Mouse (Mus musculus) midbrain, postnatal 0 days (tissue): ENCODE data around the gene Gm20708. TPM values are rescaled to one million over a fixed set of nuclear protein-coding genes. Genes with fewer than 3 reads are reported as not detected.
A peak's percentile ranks its signal among the peaks of the same experiment; 100 is the strongest.

ENCODE experiments used
- ATAC-seq: fragments of 200-750 bp; cut with Nextera tagmentation; 2 replicates; pipeline ENCODE4 v1.8.0; 2017; ENCODE audit warnings: moderate number of reproducible peaks, mild to moderate bottlenecking, moderate TSS enrichment, moderate library complexity; ENCODE audit not compliant: low FRiP score
- DNase-seq: peaks from one replicate; pipeline ENCODE4 v3.0.0-alpha.2; 2015; ENCODE audit warnings: low spot score
- H3K27ac ChIP-seq: fragments of 300-500 bp; sonication (generic); 2 replicates; pipeline ENCODE4 v1.5.1; 2014; ENCODE audit warnings: low read depth, mild to moderate bottlenecking, low read length, mixed read lengths
- H3K27me3 ChIP-seq: fragments of 300-500 bp; sonication (generic); 2 replicates; pipeline ENCODE4 v1.6.1; 2014; ENCODE audit warnings: low read length, control low read depth, mixed read lengths; ENCODE audit not compliant: insufficient read depth
- H3K36me3 ChIP-seq: fragments of 300-500 bp; sonication (generic); 2 replicates; pipeline ENCODE4 v1.6.1; 2014; ENCODE audit warnings: low read length, control low read depth, mixed read lengths; ENCODE audit not compliant: insufficient read depth
- H3K4me1 ChIP-seq: fragments of 300-500 bp; sonication (generic); 2 replicates; pipeline ENCODE4 v1.6.1; 2014; ENCODE audit warnings: mild to moderate bottlenecking, control low read depth, antibody characterized with exemption, low read length, mixed read lengths; ENCODE audit not compliant: insufficient read depth
- H3K4me2 ChIP-seq: fragments of 300-500 bp; sonication (generic); 2 replicates; pipeline ENCODE4 v1.6.1; 2014; ENCODE audit warnings: low read depth, mild to moderate bottlenecking, low read length, mixed read lengths; ENCODE audit not compliant: poor library complexity, severe bottlenecking
- H3K4me3 ChIP-seq: fragments of 300-500 bp; sonication (generic); 2 replicates; pipeline ENCODE4 v1.5.1; 2014; ENCODE audit warnings: low read depth, mild to moderate bottlenecking, low read length, moderate library complexity
- H3K9ac ChIP-seq: fragments of 300-500 bp; sonication (generic); replicated peaks from 2 replicates; pipeline ENCODE4 v1.6.1; 2014; ENCODE audit warnings: mild to moderate bottlenecking, low read length, moderate library complexity, mixed read lengths; ENCODE audit not compliant: poor library complexity, severe bottlenecking
- H3K9me3 ChIP-seq: fragments of 300-500 bp; sonication (generic); 2 replicates; pipeline ENCODE4 v1.6.1; 2016; ENCODE audit warnings: low read length, control low read depth
- CTCF ChIP-seq: IDR thresholded peaks from 2 replicates; pipeline ENCODE4 v1.5.1; 2016; ENCODE audit warnings: antibody characterized with exemption, mild to moderate bottlenecking
- WGBS: fragments of 180-500 bp; shearing (Covaris S2); extraction: QIAGEN DNeasy Blood & Tissue Kit; methylation state at CpG from one replicate; pipeline ENCODE4 v1.1.7; 2014; 5-methylcytosine and 5-hydroxymethylcytosine counted together
- polyA plus RNA-seq: library from polyadenylated mRNA; unstranded; fragments of >200 nt; fragmentation: Nextera tagmentation; extraction: Ambion mirVana; gene quantifications from 2 replicates; pipeline ENCODE4 v1.2.1, GENCODE M21; 2015
- total RNA-seq: library from RNA; depleted of rRNA; stranded (reverse); fragments of >200 nt; gene quantifications from 2 replicates; pipeline ENCODE4 v1.2.3, GENCODE M21; 2014

The Gm20708 gene
- total and polyA plus RNA-seq, 2 experiments from 2014 or later, result 1.2 TPM; not detected in 1

- TF ChIP-seq CTCF, result no peak
- WGBS, result 28% methylated on average over 11 of the region's 11 CpGs
- DNase-seq (no peak), ATAC-seq (no peak)
- Histone ChIP-seq H3K4me1 (no peaks in the 10 kb centered on the region), H3K9ac (no peak overlapping the region), H3K27ac (no peak overlapping the region), H3K4me3 (no peak overlapping the region), H3K27me3 (peaks cover 18% of the 10 kb centered on the region), H3K9me3 (no peaks in the 10 kb centered on the region), H3K36me3 (0 out of 2 replicates have a peak, but pooled peaks cover 3% of the 10 kb centered on the region), H3K4me2 (no peak overlapping the region)
Observed at GRCm38 (mm10) chr11:117863174-117863856, 53.8 kb downstream of the Gm20708 start.

- DNase-seq (no peak), ATAC-seq (no peak)
- WGBS, result 82% methylated on average over 2 of the region's 2 CpGs
- Histone ChIP-seq H3K27ac (no peak overlapping the region), H3K36me3 (0 out of 2 replicates have a peak, but pooled peaks cover 3% of the 10 kb centered on the region), H3K4me1 (no peaks in the 10 kb centered on the region), H3K4me3 (no peak overlapping the region), H3K9ac (no peak overlapping the region), H3K27me3 (peaks cover 17% of the 10 kb centered on the region), H3K9me3 (no peaks in the 10 kb centered on the region), H3K4me2 (no peak overlapping the region)
- no peak for TF ChIP-seq CTCF
Observed at GRCm38 (mm10) chr11:117864805-117865204, 55.3 kb downstream of the Gm20708 start.

GRCm38 (mm10) chr11:117865988-117866387 is 56.5 kb downstream of the Gm20708 start:
- 13% methylated on average over 6 of the region's 6 CpGs for WGBS
- no peak overlapping the region for H3K9ac ChIP-seq
- no peak for ATAC-seq

GRCm38 (mm10) chr11:117870688-117871365 is 61.4 kb downstream of the Gm20708 start:
- ATAC-seq (peak; percentile 35; the same call in 1 of the 2 replicates), DNase-seq (peak; percentile 90)
- Histone ChIP-seq H3K27me3 (no peaks in the 10 kb centered on the region; the same call in 1 of the 2 replicates), H3K4me2 (no peak overlapping the region), H3K36me3 (0 out of 2 replicates have a peak, but pooled peaks cover 3% of the 10 kb centered on the region), H3K4me1 (no peaks in the 10 kb centered on the region), H3K9me3 (no peaks in the 10 kb centered on the region), H3K9ac (no peak overlapping the region; the same call in 1 of the 2 replicates), H3K4me3 (no peak overlapping the region), H3K27ac (no peak overlapping the region)
- TF ChIP-seq CTCF, result peak; percentile 99
- WGBS, result 33% methylated on average over 12 of the region's 12 CpGs

More at GRCm38 (mm10) chr11:117865988-117866387, 56.5 kb downstream of the Gm20708 start:
- peak overlapping the region; percentile 12; the same call in 1 of the 2 replicates for H3K27ac ChIP-seq
- no peaks in the 10 kb centered on the region for H3K9me3 ChIP-seq
- peak; percentile 72 for DNase-seq
- no peak overlapping the region for H3K4me2 ChIP-seq
- H3K27me3 ChIP-seq, result peaks cover 6% of the 10 kb centered on the region
- no peaks in the 10 kb centered on the region for H3K4me1 ChIP-seq
- TF ChIP-seq CTCF, result no peak
- H3K36me3 ChIP-seq, result 0 out of 2 replicates have a peak, but pooled peaks cover 3% of the 10 kb centered on the region
- H3K4me3 ChIP-seq, result no peak overlapping the region

GRCm38 (mm10) chr11:117871376-117871775 is 61.9 kb downstream of the Gm20708 start:
- Histone ChIP-seq H3K27ac (no peak overlapping the region), H3K9ac (no peak overlapping the region; the same call in 1 of the 2 replicates), H3K4me2 (no peak overlapping the region), H3K9me3 (no peaks in the 10 kb centered on the region), H3K4me3 (no peak overlapping the region), H3K36me3 (0 out of 2 replicates have a peak, but pooled peaks cover 3% of the 10 kb centered on the region), H3K4me1 (no peaks in the 10 kb centered on the region), H3K27me3 (no peaks in the 10 kb centered on the region; the same call in 1 of the 2 replicates)
- no peak for DNase-seq
- no peak for ATAC-seq
- WGBS, result 74% methylated on average over 5 of the region's 5 CpGs
- TF ChIP-seq CTCF, result no peak
